Mouse (Mus musculus) stomach, postnatal 0 days (tissue): ENCODE data around the gene Unc119.

Source experiments
- CTCF ChIP-seq: IDR thresholded peaks from 2 replicates; pipeline ENCODE4 v1.5.1; 2016; ENCODE audit warnings: antibody characterized with exemption, low read depth, mild to moderate bottlenecking, moderate library complexity
- EP300 ChIP-seq: optimal IDR thresholded peaks from 2 replicates; pipeline ENCODE3; 2016; ENCODE audit warnings: antibody characterized with exemption

DNA sequence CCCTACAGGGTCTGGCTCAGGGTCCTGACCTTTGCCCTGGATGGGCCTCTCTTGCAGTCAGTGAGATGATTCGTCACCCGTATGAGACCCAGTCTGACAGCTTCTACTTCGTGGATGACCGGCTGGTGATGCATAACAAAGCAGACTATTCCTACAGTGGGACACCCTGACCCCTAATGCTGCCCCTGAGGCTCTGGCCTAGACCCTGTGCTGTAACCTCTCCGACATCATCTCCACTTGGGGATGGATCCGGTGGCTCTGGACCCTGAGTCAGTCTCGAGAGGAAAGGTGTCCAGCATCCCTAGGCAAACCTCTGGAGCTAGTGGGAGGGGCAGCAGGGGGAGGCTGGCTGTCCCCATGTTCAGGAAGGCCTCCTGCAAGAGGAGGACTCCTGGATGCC, 5.2 kb downstream of the Unc119 start:
- no peak for TF ChIP-seq CTCF
- no peak for TF ChIP-seq EP300
